Mouse (Mus musculus): ENCODE data around the gene Chchd5.

Chchd5 gene

GRCm38 (mm10) chr2:129151111-129151510 is 21.6 kb downstream of the Chchd5 start:
- DNase-seq (ENCODE audit: low spot score in 2 of 2), result no peak

GRCm38 (mm10) chr2:129152751-129153150 is 23.3 kb downstream of the Chchd5 start:
- no peak for DNase-seq (ENCODE audit: low spot score in 2 of 2)

- DNase-seq (ENCODE audit: low spot score in 2 of 2), result no peak
Measured at GRCm38 (mm10) chr2:129164815-129165214, 35.3 kb downstream of the Chchd5 start.

- DNase-seq (ENCODE audit: low spot score in 2 of 2), result no peak
Measured at GRCm38 (mm10) chr2:129166466-129167463, 37.3 kb downstream of the Chchd5 start.

GRCm38 (mm10) chr2:129173386-129173785 is 43.9 kb downstream of the Chchd5 start:
- DNase-seq (ENCODE audit: low spot score in 2 of 2), result no peak

- DNase-seq (ENCODE audit: low spot score in 2 of 2), result peak; percentile 42 to 65
Measured at GRCm38 (mm10) chr2:129174474-129174873, 45.0 kb downstream of the Chchd5 start.

- DNase-seq (ENCODE audit: low spot score in 2 of 2), result no peak
Measured at GRCm38 (mm10) chr2:129175636-129176035, 46.1 kb downstream of the Chchd5 start.

GRCm38 (mm10) chr2:129176676-129177420 is 47.3 kb downstream of the Chchd5 start:
- DNase-seq (ENCODE audit: low spot score in 2 of 2), result no peak

GRCm38 (mm10) chr2:129177661-129178060 is 48.2 kb downstream of the Chchd5 start:
- no peak for DNase-seq (ENCODE audit: low spot score in 2 of 2)

- no peak for DNase-seq (ENCODE audit: low spot score in 2 of 2)
Measured at GRCm38 (mm10) chr2:129178182-129178908, 48.8 kb downstream of the Chchd5 start.

GRCm38 (mm10) chr2:129179946-129180853 is 50.7 kb downstream of the Chchd5 start:
- no peak for DNase-seq (ENCODE audit: low spot score in 2 of 2)

GRCm38 (mm10) chr2:129181509-129181908 is 52.0 kb downstream of the Chchd5 start:
- no peak for DNase-seq (ENCODE audit: low spot score in 2 of 2)

GRCm38 (mm10) chr2:129182412-129182811 is 52.9 kb downstream of the Chchd5 start:
- DNase-seq (ENCODE audit: low spot score in 2 of 2), result no peak

- DNase-seq (ENCODE audit: low spot score in 2 of 2), result peak; percentile 39 to 70
Measured at GRCm38 (mm10) chr2:129183561-129184031, 54.1 kb downstream of the Chchd5 start.

Measured in spleen, postnatal 10 days (tissue).